Mouse (Mus musculus) midbrain, embryonic 10.5 days (tissue): ENCODE results near the gene Tmem92. TPM values are rescaled to one million over a fixed set of nuclear protein-coding genes. Genes with fewer than 3 reads are reported as not detected.
"Not testable (repeated sequence)": the region's sequence is repeated elsewhere in the genome, so short reads cannot be mapped to it uniquely, and the experiment has no call there.

Experiments used
- DNase-seq: peaks from one replicate; pipeline ENCODE4 v3.0.0-alpha.2; 2017; ENCODE audit warnings: low spot score
- H3K27ac ChIP-seq: fragments of 300-500 bp; sonication (generic); replicated peaks from 2 replicates; pipeline ENCODE4 v1.5.1; 2016; ENCODE audit warnings: mild to moderate bottlenecking
- H3K27me3 ChIP-seq: fragments of 300-500 bp; sonication (generic); 2 replicates; pipeline ENCODE4 v1.6.1; 2016; ENCODE audit warnings: low read depth, mild to moderate bottlenecking; ENCODE audit not compliant: poor library complexity, severe bottlenecking
- H3K36me3 ChIP-seq: fragments of 300-500 bp; sonication (generic); 2 replicates; pipeline ENCODE4 v1.6.1; 2016; ENCODE audit warnings: mild to moderate bottlenecking, moderate library complexity
- H3K4me1 ChIP-seq: fragments of 300-500 bp; sonication (generic); 2 replicates; pipeline ENCODE4 v1.6.1; 2016
- H3K4me3 ChIP-seq: fragments of 300-500 bp; sonication (generic); 2 replicates; pipeline ENCODE4 v1.5.1; 2016; ENCODE audit warnings: mild to moderate bottlenecking, moderate library complexity
- H3K9me3 ChIP-seq: fragments of 300-500 bp; sonication (generic); replicated peaks from 2 replicates; pipeline ENCODE4 v1.6.1; 2016; ENCODE audit warnings: mild to moderate bottlenecking
- WGBS: fragments of 180-500 bp; shearing (Covaris S2); methylation state at CpG from one replicate; pipeline ENCODE4 v1.1.7; 2016; 5-methylcytosine and 5-hydroxymethylcytosine counted together
- polyA plus RNA-seq: library from polyadenylated mRNA; unstranded; fragments of >200 nt; fragmentation: Nextera tagmentation; extraction: Ambion mirVana; gene quantifications from 2 replicates; pipeline ENCODE4 v1.2.1, GENCODE M21; 2016

The Tmem92 gene
- not detected in 2 replicates for polyA plus RNA-seq

- no peak within 1 kb of the TSS for H3K27ac ChIP-seq
- no peak for DNase-seq
- H3K4me3 ChIP-seq, result no peak within 1 kb of the TSS
- H3K36me3 ChIP-seq, result no peaks in the 10 kb centered on the region
- H3K27me3 ChIP-seq, result no peaks in the 10 kb centered on the region
- H3K4me1 ChIP-seq, result no peaks in the 10 kb centered on the region
- H3K9me3 ChIP-seq, result no peaks in the 10 kb centered on the region
These were observed at the start of gene Tmem92 for GRCm38 (mm10) chr11:94782603-94783002. TSS of gene Tmem92 (minus strand) at chr11:94782703.

GRCm38 (mm10) chr11:94828966-94829365, 46.5 kb upstream of the Tmem92 start:
- Histone ChIP-seq H3K27me3 (no peaks in the 10 kb centered on the region), H3K4me1 (no peaks in the 10 kb centered on the region), H3K36me3 (no peaks in the 10 kb centered on the region), H3K27ac (no peak overlapping the region), H3K9me3 (no peaks in the 10 kb centered on the region), H3K4me3 (no peak overlapping the region)
- WGBS, result 78% methylated on average over 3 of the region's 3 CpGs
- DNase-seq, result no peak

- not testable (repeated sequence) for H3K9me3 ChIP-seq, DNase-seq, H3K27me3 ChIP-seq, H3K4me1 ChIP-seq, H3K4me3 ChIP-seq, H3K36me3 ChIP-seq, H3K27ac ChIP-seq
These were observed 36.9 kb upstream of the Tmem92 start for GRCm38 (mm10) chr11:94819427-94819826.

GRCm38 (mm10) chr11:94818946-94819345, 36.4 kb upstream of the Tmem92 start:
- DNase-seq, H3K9me3 ChIP-seq, H3K4me1 ChIP-seq, H3K27ac ChIP-seq, H3K4me3 ChIP-seq, H3K27me3 ChIP-seq, H3K36me3 ChIP-seq: not testable (repeated sequence)

- not testable (repeated sequence) for DNase-seq, H3K36me3 ChIP-seq, H3K4me3 ChIP-seq, H3K4me1 ChIP-seq, H3K27ac ChIP-seq, H3K27me3 ChIP-seq, H3K9me3 ChIP-seq
- 72% methylated on average over 3 of the region's 3 CpGs for WGBS
These were observed 29.0 kb upstream of the Tmem92 start for GRCm38 (mm10) chr11:94811537-94811936.

GRCm38 (mm10) chr11:94791700-94792099, 9.2 kb upstream of the Tmem92 start:
- no peak overlapping the region for H3K4me3 ChIP-seq
- no peaks in the 10 kb centered on the region for H3K36me3 ChIP-seq
- no peak overlapping the region for H3K27ac ChIP-seq
- H3K27me3 ChIP-seq, result no peaks in the 10 kb centered on the region
- no peaks in the 10 kb centered on the region for H3K9me3 ChIP-seq
- H3K4me1 ChIP-seq, result no peaks in the 10 kb centered on the region
- DNase-seq, result no peak

GRCm38 (mm10) chr11:94785247-94785646, 2.7 kb upstream of the Tmem92 start:
- no peaks in the 10 kb centered on the region for H3K27me3 ChIP-seq
- H3K9me3 ChIP-seq, result no peaks in the 10 kb centered on the region
- H3K27ac ChIP-seq, result no peak overlapping the region
- peak; percentile 51 for DNase-seq
- H3K4me3 ChIP-seq, result no peak overlapping the region
- no peaks in the 10 kb centered on the region for H3K36me3 ChIP-seq
- 23% methylated on average over 2 of the region's 2 CpGs for WGBS
- no peaks in the 10 kb centered on the region for H3K4me1 ChIP-seq

GRCm38 (mm10) chr11:94774887-94775497, 7.5 kb downstream of the Tmem92 start:
- H3K27me3 ChIP-seq, result no peaks in the 10 kb centered on the region
- no peak overlapping the region for H3K4me3 ChIP-seq
- H3K9me3 ChIP-seq, result no peaks in the 10 kb centered on the region
- no peak for DNase-seq
- no peaks in the 10 kb centered on the region for H3K36me3 ChIP-seq
- WGBS, result 90% methylated on average over 5 of the region's 5 CpGs
- H3K27ac ChIP-seq, result no peak overlapping the region
- no peaks in the 10 kb centered on the region for H3K4me1 ChIP-seq

- Histone ChIP-seq H3K4me3 (no peak overlapping the region), H3K36me3 (no peaks in the 10 kb centered on the region), H3K27ac (no peak overlapping the region), H3K27me3 (no peaks in the 10 kb centered on the region), H3K9me3 (no peaks in the 10 kb centered on the region), H3K4me1 (no peaks in the 10 kb centered on the region)
- 77% methylated on average over 1 of the region's 1 CpGs for WGBS
- no peak for DNase-seq
These were observed 8.7 kb downstream of the Tmem92 start for GRCm38 (mm10) chr11:94773851-94774250.

GRCm38 (mm10) chr11:94772363-94773055, 10.0 kb downstream of the Tmem92 start:
- Histone ChIP-seq H3K9me3 (no peaks in the 10 kb centered on the region), H3K4me3 (no peak overlapping the region), H3K27ac (no peak overlapping the region), H3K27me3 (no peaks in the 10 kb centered on the region), H3K36me3 (no peaks in the 10 kb centered on the region), H3K4me1 (no peaks in the 10 kb centered on the region)
- 81% methylated on average over 3 of the region's 3 CpGs for WGBS
- no peak for DNase-seq

- 92% methylated on average over 2 of the region's 2 CpGs for WGBS
- Histone ChIP-seq H3K9me3 (no peaks in the 10 kb centered on the region), H3K36me3 (no peaks in the 10 kb centered on the region), H3K4me1 (no peaks in the 10 kb centered on the region), H3K27me3 (no peaks in the 10 kb centered on the region), H3K27ac (no peak overlapping the region), H3K4me3 (no peak overlapping the region)
- DNase-seq, result no peak
These were observed 15.3 kb downstream of the Tmem92 start for GRCm38 (mm10) chr11:94767241-94767640.

GRCm38 (mm10) chr11:94762775-94763174, 19.7 kb downstream of the Tmem92 start:
- Histone ChIP-seq H3K9me3 (no peaks in the 10 kb centered on the region), H3K36me3 (no peaks in the 10 kb centered on the region), H3K27me3 (no peaks in the 10 kb centered on the region), H3K27ac (no peak overlapping the region), H3K4me3 (no peak overlapping the region), H3K4me1 (no peaks in the 10 kb centered on the region)
- WGBS, result 37% methylated on average over 6 of the region's 6 CpGs
- no peak for DNase-seq

- no peak overlapping the region for H3K27ac ChIP-seq
- no peaks in the 10 kb centered on the region for H3K27me3 ChIP-seq
- H3K4me3 ChIP-seq, result no peak overlapping the region
- no peaks in the 10 kb centered on the region for H3K4me1 ChIP-seq
- DNase-seq, result no peak
- 83% methylated on average over 1 of the region's 1 CpGs for WGBS
- H3K36me3 ChIP-seq, result no peaks in the 10 kb centered on the region
- H3K9me3 ChIP-seq, result no peaks in the 10 kb centered on the region
These were observed 20.2 kb downstream of the Tmem92 start for GRCm38 (mm10) chr11:94762281-94762680.
